Comparison of ENCODE assay signal across 21 mouse cellular contexts in genomic region chr7:111626232-111626631, GRCm38 (mm10).
A peak's percentile ranks its signal among the peaks of the same experiment; 100 is the strongest.
DNase-seq lines count a peak whose midpoint lies in the region; ATAC-seq and TF ChIP-seq lines count a peak whose summit lies in the region.
"Had no signal": no experiment of that assay in that cellular context is flagged by ENCODE, and none has a peak within 500 bp of the region (broad histone marks: within the 10 kb centered on the region; RNA-seq: fewer than 3 reads in every experiment).

No protein-coding gene starts in this region.

- 67% methylated on average over 2 of the region's 2 CpGs for WGBS in midbrain, embryonic 14.5 days
- 88% methylated on average over 2 of the region's 2 CpGs for WGBS in midbrain, embryonic 10.5 days
- 61% methylated on average over 2 of the region's 2 CpGs for WGBS in midbrain, embryonic 15.5 days
- 43% methylated on average over 2 of the region's 2 CpGs for WGBS in midbrain, postnatal 0 days

- no peak overlapping the region for H3K4me3 ChIP-seq in midbrain, embryonic 14.5 days (replicated peaks; ENCODE audit: low read depth, low read length)
- no peak overlapping the region for H3K4me3 ChIP-seq in midbrain, embryonic 10.5 days
- no peak overlapping the region for H3K4me3 ChIP-seq in midbrain, embryonic 15.5 days
- no peak overlapping the region for H3K4me3 ChIP-seq in midbrain, postnatal 0 days (ENCODE audit: low read depth, low read length)
- H3K4me3 ChIP-seq: embryonic facial prominence, embryonic 13.5 days; embryonic facial prominence, embryonic 15.5 days; erythroblast, embryonic 14.5 days; forebrain, embryonic 10.5 days; forebrain, embryonic 12.5 days had no signal

- peak overlapping the region; percentile 15; the same call in 1 of the 2 replicates for H3K27ac ChIP-seq in midbrain, embryonic 14.5 days (replicated peaks; ENCODE audit: low read depth, low read length)
- no peak overlapping the region for H3K27ac ChIP-seq in midbrain, embryonic 10.5 days (replicated peaks)
- peak overlapping the region; percentile 66 for H3K27ac ChIP-seq in midbrain, embryonic 15.5 days
- peak overlapping the region; percentile 32; the same call in 1 of the 2 replicates for H3K27ac ChIP-seq in midbrain, postnatal 0 days (ENCODE audit: low read depth, low read length)
- H3K27ac ChIP-seq: embryonic facial prominence, embryonic 13.5 days; embryonic facial prominence, embryonic 15.5 days; forebrain, embryonic 10.5 days; forebrain, embryonic 12.5 days had no signal

- H3K4me1 ChIP-seq in midbrain, embryonic 14.5 days (ENCODE audit: control insufficient read depth, insufficient read depth, low read length): no peaks in the 10 kb centered on the region
- H3K4me1 ChIP-seq in midbrain, embryonic 10.5 days: no peaks in the 10 kb centered on the region
- H3K4me1 ChIP-seq in midbrain, embryonic 15.5 days: peaks cover 4% of the 10 kb centered on the region; the same call in 1 of the 2 replicates
- H3K4me1 ChIP-seq in midbrain, postnatal 0 days (ENCODE audit: insufficient read depth, low read length): no peaks in the 10 kb centered on the region
- H3K4me1 ChIP-seq: embryonic facial prominence, embryonic 13.5 days; forebrain, embryonic 10.5 days; forebrain, embryonic 12.5 days had no signal

- TF ChIP-seq CTCF in midbrain, postnatal 0 days (IDR thresholded peaks at IDR 0.05): no peak

- peak; percentile 34; the same call in 1 of the 2 replicates for ATAC-seq in midbrain, embryonic 14.5 days (ENCODE audit: low FRiP score, low TSS enrichment)
- peak; percentile 71 for ATAC-seq in midbrain, embryonic 15.5 days (replicated peaks)
- ATAC-seq in midbrain, postnatal 0 days (ENCODE audit: low FRiP score): peak; percentile 41; the same call in 1 of the 2 replicates
- ATAC-seq: activated CD4-positive, CD25-positive, alpha-beta regulatory T cell, adult 4 months; forebrain, embryonic 14.5 days; forebrain, embryonic 16.5 days had no signal

- H3K9me3 ChIP-seq in midbrain, embryonic 14.5 days (ENCODE audit: control insufficient read depth, low read length): no peaks in the 10 kb centered on the region
- H3K9me3 ChIP-seq in midbrain, embryonic 10.5 days (replicated peaks): no peaks in the 10 kb centered on the region
- H3K9me3 ChIP-seq in midbrain, embryonic 15.5 days: no peaks in the 10 kb centered on the region
- no peaks in the 10 kb centered on the region for H3K9me3 ChIP-seq in midbrain, postnatal 0 days (ENCODE audit: low read length)
- H3K9me3 ChIP-seq: embryonic facial prominence, embryonic 13.5 days; embryonic facial prominence, embryonic 15.5 days; forebrain, embryonic 10.5 days; forebrain, embryonic 12.5 days had no signal

- peak; percentile 31 for DNase-seq in midbrain, embryonic 14.5 days
- DNase-seq in midbrain, embryonic 10.5 days (ENCODE audit: low spot score): no peak
- no peak for DNase-seq in midbrain, postnatal 0 days (ENCODE audit: low spot score)
- DNase-seq in T-cell, adult 2 months (ENCODE audit: low spot score): no peak
- no peak for DNase-seq in urinary bladder, adult 2 months (ENCODE audit: low spot score)
- DNase-seq: cerebellum, adult 11 months; cerebellum, adult 18-20 months; cerebellum, adult 8-10 months; cerebellum, adult 9-11 months; cerebellum, postnatal 14 days; cerebellum, postnatal 36 days; embryo, embryonic 11 days had no signal

- H3K4me2 ChIP-seq in midbrain, embryonic 14.5 days (ENCODE audit: low read length): no peak overlapping the region
- no peak overlapping the region for H3K4me2 ChIP-seq in midbrain, embryonic 15.5 days
- no peak overlapping the region for H3K4me2 ChIP-seq in midbrain, postnatal 0 days (ENCODE audit: low read depth, low read length, poor library complexity, severe bottlenecking)
- H3K4me2 ChIP-seq: embryonic facial prominence, embryonic 13.5 days; embryonic facial prominence, embryonic 15.5 days; forebrain, embryonic 12.5 days had no signal

- H3K36me3 ChIP-seq in midbrain, embryonic 14.5 days (ENCODE audit: control insufficient read depth, insufficient read depth, low read length): no peaks in the 10 kb centered on the region
- no peaks in the 10 kb centered on the region for H3K36me3 ChIP-seq in midbrain, embryonic 10.5 days
- no peaks in the 10 kb centered on the region for H3K36me3 ChIP-seq in midbrain, embryonic 15.5 days (replicated peaks)
- H3K36me3 ChIP-seq in midbrain, postnatal 0 days (ENCODE audit: insufficient read depth, low read length): no peaks in the 10 kb centered on the region
- H3K36me3 ChIP-seq: embryonic facial prominence, embryonic 13.5 days; embryonic facial prominence, embryonic 15.5 days; forebrain, embryonic 10.5 days; forebrain, embryonic 12.5 days had no signal

- no peak overlapping the region for H3K9ac ChIP-seq in midbrain, embryonic 14.5 days (replicated peaks; ENCODE audit: low read length)
- H3K9ac ChIP-seq in midbrain, embryonic 15.5 days: no peak overlapping the region
- H3K9ac ChIP-seq in midbrain, postnatal 0 days (replicated peaks; ENCODE audit: low read length, poor library complexity, severe bottlenecking): no peak overlapping the region
- H3K9ac ChIP-seq: embryonic facial prominence, embryonic 13.5 days; embryonic facial prominence, embryonic 15.5 days; forebrain, embryonic 12.5 days had no signal

- no peaks in the 10 kb centered on the region for H3K27me3 ChIP-seq in midbrain, embryonic 14.5 days (ENCODE audit: control insufficient read depth, insufficient read depth, low read length)
- no peaks in the 10 kb centered on the region for H3K27me3 ChIP-seq in midbrain, embryonic 10.5 days (ENCODE audit: low read depth, poor library complexity, severe bottlenecking)
- no peaks in the 10 kb centered on the region for H3K27me3 ChIP-seq in midbrain, embryonic 15.5 days (replicated peaks)
- H3K27me3 ChIP-seq in midbrain, postnatal 0 days (ENCODE audit: insufficient read depth, low read length): no peaks in the 10 kb centered on the region
- H3K27me3 ChIP-seq: embryonic facial prominence, embryonic 13.5 days; embryonic facial prominence, embryonic 15.5 days had no signal
